In genomic region chr15:102278726-102279091, GRCm38 (mm10) we compare ENCODE assay signal across 8 mouse cellular contexts. TPM values are rescaled to one million over a fixed set of nuclear protein-coding genes. Genes with fewer than 3 reads are reported as not detected.
DNase-seq lines count a peak whose midpoint lies in the region; ATAC-seq and TF ChIP-seq lines count a peak whose summit lies in the region.

No protein-coding gene starts in this region.

- peak overlapping the region; percentile 94 for H3K4me3 ChIP-seq in kidney, postnatal 0 days (replicated peaks; ENCODE audit: low read depth, low read length)
- peak overlapping the region; percentile 92 for H3K4me3 ChIP-seq in brown adipose tissue, adult 24 weeks (ENCODE audit: insufficient read depth, low read depth, low read length)
- peak overlapping the region; percentile 74 for H3K4me3 ChIP-seq in hindbrain, embryonic 14.5 days (replicated peaks; ENCODE audit: low read length)
- peak overlapping the region; percentile 85 for H3K4me3 ChIP-seq in midbrain, embryonic 15.5 days

- DNase-seq in kidney, postnatal 0 days (ENCODE audit: low spot score) = no peak
- DNase-seq in kidney, postnatal 10 days = no peak
- no peak for DNase-seq in hindbrain, embryonic 14.5 days (ENCODE audit: low spot score)
- no peak for DNase-seq in embryo, embryonic 11 days
- no peak for DNase-seq in frontal cortex, postnatal 25 days (ENCODE audit: low spot score in 2 of 2)
- DNase-seq in right cerebral cortex, postnatal 14 days = no peak

- H3K4me2 ChIP-seq in kidney, postnatal 0 days (ENCODE audit: low read length) = peak overlapping the region; percentile 95
- peak overlapping the region; percentile 94 for H3K4me2 ChIP-seq in hindbrain, embryonic 14.5 days (replicated peaks)
- peak overlapping the region; percentile 84 for H3K4me2 ChIP-seq in midbrain, embryonic 15.5 days

- H3K36me3 ChIP-seq in kidney, postnatal 0 days (ENCODE audit: insufficient read depth, low read length) = peaks cover 9% of the 10 kb centered on the region
- peaks cover 26% of the 10 kb centered on the region for H3K36me3 ChIP-seq in hindbrain, embryonic 14.5 days (replicated peaks; ENCODE audit: control insufficient read depth, insufficient read depth)
- peaks cover 13% of the 10 kb centered on the region; the same call in 1 of the 2 replicates for H3K36me3 ChIP-seq in midbrain, embryonic 15.5 days (replicated peaks)

- H3K27me3 ChIP-seq in kidney, postnatal 0 days (ENCODE audit: insufficient read depth, low read length) = no peaks in the 10 kb centered on the region
- H3K27me3 ChIP-seq in hindbrain, embryonic 14.5 days (ENCODE audit: control insufficient read depth, insufficient read depth, low read length) = no peaks in the 10 kb centered on the region
- no peaks in the 10 kb centered on the region for H3K27me3 ChIP-seq in midbrain, embryonic 15.5 days (replicated peaks)

- 41% methylated on average over 7 of the region's 7 CpGs for WGBS in kidney, postnatal 0 days
- 34% methylated on average over 7 of the region's 7 CpGs for WGBS in hindbrain, embryonic 14.5 days
- WGBS in midbrain, embryonic 15.5 days = 35% methylated on average over 7 of the region's 7 CpGs

- peak overlapping the region; percentile 86 for H3K9ac ChIP-seq in kidney, postnatal 0 days (ENCODE audit: low read depth, low read length)
- peak overlapping the region; percentile 77 for H3K9ac ChIP-seq in hindbrain, embryonic 14.5 days
- H3K9ac ChIP-seq in midbrain, embryonic 15.5 days = peak overlapping the region; percentile 84

- no peak for ATAC-seq in kidney, postnatal 0 days (replicated peaks; ENCODE audit: low FRiP score, low read depth)
- ATAC-seq in hindbrain, embryonic 14.5 days (ENCODE audit: low FRiP score) = no peak
- ATAC-seq in midbrain, embryonic 15.5 days (replicated peaks) = peak; percentile 25; the same call in 1 of the 2 replicates

- H3K9me3 ChIP-seq in kidney, postnatal 0 days (replicated peaks; ENCODE audit: low read length) = no peaks in the 10 kb centered on the region
- H3K9me3 ChIP-seq in hindbrain, embryonic 14.5 days (ENCODE audit: control insufficient read depth, low read length) = no peaks in the 10 kb centered on the region
- H3K9me3 ChIP-seq in midbrain, embryonic 15.5 days = no peaks in the 10 kb centered on the region

- TF ChIP-seq CTCF in kidney, postnatal 0 days (IDR thresholded peaks at IDR 0.05; ENCODE audit: low read depth) = no peak

- peaks cover 13% of the 10 kb centered on the region; the same call in 1 of the 2 replicates for H3K4me1 ChIP-seq in kidney, postnatal 0 days (replicated peaks; ENCODE audit: insufficient read depth, low read length)
- H3K4me1 ChIP-seq in brown adipose tissue, adult 24 weeks (ENCODE audit: control insufficient read depth, insufficient read depth, insufficient read length, low read length) = peaks cover 7% of the 10 kb centered on the region
- peaks cover 9% of the 10 kb centered on the region for H3K4me1 ChIP-seq in hindbrain, embryonic 14.5 days (replicated peaks; ENCODE audit: control insufficient read depth, insufficient read depth, low read length)
- H3K4me1 ChIP-seq in midbrain, embryonic 15.5 days = peaks cover 17% of the 10 kb centered on the region

- H3K27ac ChIP-seq in kidney, postnatal 0 days = peak overlapping the region; percentile 91
- H3K27ac ChIP-seq in brown adipose tissue, adult 24 weeks (replicated peaks; ENCODE audit: low read depth, low read length) = peak overlapping the region; percentile 90
- peak overlapping the region; percentile 80 for H3K27ac ChIP-seq in hindbrain, embryonic 14.5 days
- H3K27ac ChIP-seq in midbrain, embryonic 15.5 days = peak overlapping the region; percentile 90

RNA-seq across cellular contexts. Expression of gene Mfsd5, which starts 0.5 kb away (rescaled TPM):
- polyA plus RNA-seq in kidney, postnatal 0 days (2015; fragmentation: Nextera tagmentation; extraction: Ambion mirVana) = 68.2 and 73.2 TPM in 2 replicates
- polyA plus RNA-seq in brown adipose tissue, adult 24 weeks (2012; ENCODE audit: insufficient read depth, insufficient read length, missing spikeins) = 17.0 and 20.0 TPM in 2 replicates
- polyA plus RNA-seq in hindbrain, embryonic 14.5 days (2014; fragmentation: Nextera tagmentation; extraction: Ambion mirVana) = 60.6 and 61.8 TPM in 2 replicates
- polyA plus RNA-seq in midbrain, embryonic 15.5 days (2015; fragmentation: Nextera tagmentation; extraction: Ambion mirVana) = 58.5 and 64.0 TPM in 2 replicates

RNA-seq across cellular contexts. Expression of gene Gm9918, which starts 8.3 kb away (rescaled TPM):
- polyA plus RNA-seq in kidney, postnatal 0 days (2015; fragmentation: Nextera tagmentation; extraction: Ambion mirVana) = 0.23 and 0.38 TPM in 2 replicates
- not detected in 2 replicates for polyA plus RNA-seq in brown adipose tissue, adult 24 weeks (2012; ENCODE audit: insufficient read depth, insufficient read length, missing spikeins)
- polyA plus RNA-seq in hindbrain, embryonic 14.5 days (2014; fragmentation: Nextera tagmentation; extraction: Ambion mirVana) = not detected in 2 replicates
- 0.10 TPM in 1 of 2 replicates, not detected in the other for polyA plus RNA-seq in midbrain, embryonic 15.5 days (2015; fragmentation: Nextera tagmentation; extraction: Ambion mirVana)

RNA-seq across cellular contexts. Expression of gene Espl1, which starts 17.4 kb away (rescaled TPM):
- polyA plus RNA-seq in kidney, postnatal 0 days (2015; fragmentation: Nextera tagmentation; extraction: Ambion mirVana) = 6.1 and 7.5 TPM in 2 replicates
- polyA plus RNA-seq in brown adipose tissue, adult 24 weeks (2012; ENCODE audit: insufficient read depth, insufficient read length, missing spikeins) = 1.5 TPM in 1 of 2 replicates, not detected in the other
- polyA plus RNA-seq in hindbrain, embryonic 14.5 days (2014; fragmentation: Nextera tagmentation; extraction: Ambion mirVana) = 6.8 and 7.0 TPM in 2 replicates
- polyA plus RNA-seq in midbrain, embryonic 15.5 days (2015; fragmentation: Nextera tagmentation; extraction: Ambion mirVana) = 5.5 and 7.5 TPM in 2 replicates

RNA-seq across cellular contexts. Expression of gene Rarg, which starts 21.4 kb away (rescaled TPM):
- 23.2 and 23.5 TPM in 2 replicates for polyA plus RNA-seq in kidney, postnatal 0 days (2015; fragmentation: Nextera tagmentation; extraction: Ambion mirVana)
- polyA plus RNA-seq in brown adipose tissue, adult 24 weeks (2012; ENCODE audit: insufficient read depth, insufficient read length, missing spikeins) = 10.3 and 12.1 TPM in 2 replicates
- polyA plus RNA-seq in hindbrain, embryonic 14.5 days (2014; fragmentation: Nextera tagmentation; extraction: Ambion mirVana) = 6.2 and 6.7 TPM in 2 replicates
- polyA plus RNA-seq in midbrain, embryonic 15.5 days (2015; fragmentation: Nextera tagmentation; extraction: Ambion mirVana) = 4.1 and 6.4 TPM in 2 replicates

RNA-seq across cellular contexts. Expression of gene Itgb7, which starts 47.0 kb away (rescaled TPM):
- polyA plus RNA-seq in kidney, postnatal 0 days (2015; fragmentation: Nextera tagmentation; extraction: Ambion mirVana) = 0.69 and 1.2 TPM in 2 replicates
- polyA plus RNA-seq in brown adipose tissue, adult 24 weeks (2012; ENCODE audit: insufficient read depth, insufficient read length, missing spikeins) = 2.0 and 4.6 TPM in 2 replicates
- polyA plus RNA-seq in hindbrain, embryonic 14.5 days (2014; fragmentation: Nextera tagmentation; extraction: Ambion mirVana) = 0.22 and 1.1 TPM in 2 replicates
- polyA plus RNA-seq in midbrain, embryonic 15.5 days (2015; fragmentation: Nextera tagmentation; extraction: Ambion mirVana) = 0.98 and 1.1 TPM in 2 replicates
